Mouse (Mus musculus) heart, embryonic 15.5 days (tissue): ENCODE data around the gene Mgrn1. TPM values are rescaled to one million over a fixed set of nuclear protein-coding genes. Genes with fewer than 3 reads are reported as not detected.

Experiments
- ATAC-seq: fragments of 200-750 bp; cut with Nextera tagmentation; replicated peaks from 2 replicates; pipeline ENCODE4 v1.8.0; 2017; ENCODE audit warnings: low read depth, moderate TSS enrichment; ENCODE audit not compliant: insufficient number of reproducible peaks, insufficient read depth, low FRiP score
- H3K27ac ChIP-seq: fragments of 300-500 bp; sonication (generic); 2 replicates; pipeline ENCODE4 v1.5.1; 2015; ENCODE audit warnings: mild to moderate bottlenecking, inconsistent platforms
- H3K27me3 ChIP-seq: fragments of 300-500 bp; sonication (generic); 2 replicates; pipeline ENCODE4 v1.6.1; 2015; ENCODE audit warnings: inconsistent platforms
- H3K36me3 ChIP-seq: fragments of 300-500 bp; sonication (generic); 2 replicates; pipeline ENCODE4 v1.6.1; 2015; ENCODE audit warnings: mild to moderate bottlenecking, inconsistent platforms
- H3K4me1 ChIP-seq: fragments of 300-500 bp; sonication (generic); replicated peaks from 2 replicates; pipeline ENCODE4 v1.6.1; 2015; ENCODE audit warnings: inconsistent platforms
- H3K4me2 ChIP-seq: fragments of 300-500 bp; sonication (generic); 2 replicates; pipeline ENCODE4 v1.6.1; 2015; ENCODE audit warnings: inconsistent platforms, mild to moderate bottlenecking, moderate library complexity
- H3K4me3 ChIP-seq: fragments of 300-500 bp; sonication (generic); 2 replicates; pipeline ENCODE4 v1.5.1; 2015; ENCODE audit warnings: mild to moderate bottlenecking, inconsistent platforms
- H3K9ac ChIP-seq: fragments of 300-500 bp; sonication (generic); 2 replicates; pipeline ENCODE4 v1.6.1; 2015; ENCODE audit warnings: mild to moderate bottlenecking, inconsistent platforms
- H3K9me3 ChIP-seq: fragments of 300-500 bp; sonication (generic); replicated peaks from 2 replicates; pipeline ENCODE4 v1.6.1; 2016; ENCODE audit warnings: inconsistent platforms
- WGBS: fragments of 180-500 bp; shearing (Covaris S2); methylation state at CpG from one replicate; pipeline ENCODE4 v1.1.7; 2015; ENCODE audit warnings: mixed read lengths; 5-methylcytosine and 5-hydroxymethylcytosine counted together
- polyA plus RNA-seq: library from polyadenylated mRNA; unstranded; fragments of >200 nt; fragmentation: Nextera tagmentation; extraction: Ambion mirVana; gene quantifications from 2 replicates; pipeline ENCODE4 v1.2.1, GENCODE M21; 2015

The Mgrn1 gene
- polyA plus RNA-seq, 1 experiment from 2014 or later, result 101 TPM

- Histone ChIP-seq H3K27ac (no peak overlapping the region), H3K4me1 (peaks cover 13% of the 10 kb centered on the region), H3K4me3 (no peak overlapping the region), H3K9me3 (no peaks in the 10 kb centered on the region), H3K4me2 (no peak overlapping the region), H3K27me3 (no peaks in the 10 kb centered on the region), H3K9ac (no peak overlapping the region), H3K36me3 (no peaks in the 10 kb centered on the region)
- ATAC-seq, result no peak
- WGBS, result 71% methylated on average over 5 of the region's 5 CpGs
Measured at GRCm38 (mm10) chr16:4969055-4969843, 83.2 kb downstream of the Mgrn1 start.

DNA sequence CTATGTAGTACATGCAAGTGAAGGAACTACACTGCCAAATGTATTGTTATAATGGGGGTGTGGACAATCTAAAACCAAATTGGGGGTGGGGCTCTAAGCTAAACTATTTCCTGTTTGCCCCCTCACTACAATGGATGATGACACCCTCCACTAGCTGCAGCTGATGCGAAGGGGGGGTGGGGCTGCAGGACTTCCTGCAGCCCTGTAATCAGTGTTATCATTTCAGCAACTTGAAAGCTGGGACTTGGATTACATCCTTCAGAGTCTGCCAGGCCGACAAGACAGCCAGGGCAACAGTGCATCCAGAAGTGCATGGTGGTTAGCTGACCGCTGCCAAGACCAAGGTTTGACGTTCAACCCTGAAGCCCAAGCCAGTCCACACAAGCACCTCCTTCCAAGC lies 85.6 kb downstream of the Mgrn1 start:
- Histone ChIP-seq H3K9ac (no peak overlapping the region), H3K4me1 (0 out of 2 replicates have a peak, but pooled peaks cover 6% of the 10 kb centered on the region), H3K36me3 (no peaks in the 10 kb centered on the region), H3K27me3 (no peaks in the 10 kb centered on the region), H3K27ac (0 out of 2 replicates have a peak overlapping the region, but pooled peaks have one; percentile 4), H3K4me2 (no peak overlapping the region), H3K9me3 (no peaks in the 10 kb centered on the region), H3K4me3 (no peak overlapping the region)
- 44% methylated on average over 4 of the region's 4 CpGs for WGBS
- no peak for ATAC-seq

DNA sequence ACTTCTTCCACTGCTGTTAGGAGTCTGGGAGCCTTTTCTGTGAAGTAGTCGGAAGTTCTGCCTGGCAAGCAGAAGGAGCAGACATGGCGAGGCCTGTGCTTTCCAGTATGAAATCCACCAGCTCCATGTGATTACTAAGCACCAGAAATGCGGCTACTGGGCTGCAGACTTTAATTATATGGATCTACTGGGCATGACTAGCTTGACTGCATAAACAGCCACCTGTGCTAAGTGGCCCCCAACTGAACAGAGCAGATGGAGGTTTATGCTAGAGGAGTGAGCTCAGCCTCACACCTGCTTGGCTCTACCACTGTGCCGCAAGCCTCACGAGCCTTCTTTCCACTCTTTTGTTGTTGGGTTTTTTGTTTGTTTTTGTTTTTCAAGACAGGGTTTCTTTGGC lies 88.5 kb downstream of the Mgrn1 start:
- Histone ChIP-seq H3K9me3 (no peaks in the 10 kb centered on the region), H3K4me3 (no peak overlapping the region), H3K4me2 (no peak overlapping the region), H3K27ac (no peak overlapping the region), H3K36me3 (no peaks in the 10 kb centered on the region), H3K4me1 (peaks cover 21% of the 10 kb centered on the region), H3K9ac (no peak overlapping the region), H3K27me3 (no peaks in the 10 kb centered on the region)
- 81% methylated on average over 5 of the region's 5 CpGs for WGBS
- no peak for ATAC-seq

DNA sequence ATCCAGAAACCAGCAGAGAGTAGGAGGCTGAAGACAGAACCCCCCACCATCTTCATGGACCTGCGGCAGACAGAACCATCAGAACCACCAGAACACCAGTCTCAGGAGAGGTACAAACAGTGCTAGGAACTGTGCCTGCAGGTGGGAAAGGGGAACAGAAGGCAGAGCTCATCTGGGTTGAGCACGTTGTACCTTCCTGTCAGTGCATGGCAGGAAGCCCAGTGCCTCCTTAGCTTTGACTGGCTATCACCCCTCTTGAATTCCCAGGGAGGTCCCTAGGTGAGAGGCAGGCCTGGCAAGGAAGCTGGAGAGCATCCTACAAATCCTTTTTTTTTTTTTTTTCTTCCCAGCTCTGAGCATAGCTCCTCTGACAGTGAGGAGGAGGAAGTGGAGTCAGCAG lies 90.1 kb downstream of the Mgrn1 start:
- no peaks in the 10 kb centered on the region for H3K27me3 ChIP-seq
- no peak overlapping the region for H3K4me2 ChIP-seq
- H3K4me1 ChIP-seq, result peaks cover 26% of the 10 kb centered on the region
- no peak overlapping the region for H3K4me3 ChIP-seq
- no peak overlapping the region for H3K27ac ChIP-seq
- no peak for ATAC-seq
- WGBS, result 65% methylated on average over 2 of the region's 2 CpGs
- no peak overlapping the region for H3K9ac ChIP-seq
- no peaks in the 10 kb centered on the region for H3K36me3 ChIP-seq
- H3K9me3 ChIP-seq, result no peaks in the 10 kb centered on the region

DNA sequence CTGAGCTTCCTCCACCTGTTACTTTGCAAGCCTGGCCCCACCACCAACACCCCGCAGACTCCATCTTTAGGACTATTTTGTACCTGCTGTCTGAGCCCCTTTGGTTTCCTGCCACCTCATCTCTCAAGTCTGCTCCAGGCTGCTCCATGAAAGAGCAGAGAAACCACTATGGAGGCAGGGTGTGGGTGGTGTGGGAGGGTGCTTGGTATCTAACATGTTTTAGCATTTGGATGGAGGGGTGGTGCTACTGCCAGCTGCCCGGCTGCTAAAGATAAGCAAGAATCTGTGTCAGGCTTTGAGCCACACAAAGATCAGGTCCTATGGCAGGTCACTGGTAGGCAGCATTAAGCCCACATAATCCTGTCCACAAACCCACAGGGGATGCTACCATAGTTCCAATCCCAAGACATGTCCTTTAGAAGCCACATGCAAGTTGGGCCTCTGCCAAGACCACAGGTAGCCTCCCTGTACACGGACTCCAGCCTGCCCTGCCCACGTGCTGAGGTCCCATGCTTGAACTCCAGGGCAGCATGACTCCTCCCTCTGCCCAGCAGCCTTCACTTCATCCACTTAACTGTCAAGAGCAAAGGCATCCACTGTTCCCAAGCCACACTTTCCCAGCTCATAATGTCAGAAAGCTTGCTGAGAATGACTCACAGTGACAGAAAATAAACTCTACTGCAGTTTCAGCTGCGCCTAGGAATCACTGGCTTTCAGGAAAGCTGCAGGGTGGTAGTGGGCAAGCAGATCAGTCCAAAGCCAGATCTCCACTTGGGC lies 92.4 kb downstream of the Mgrn1 start:
- H3K27me3 ChIP-seq, result no peaks in the 10 kb centered on the region
- H3K36me3 ChIP-seq, result no peaks in the 10 kb centered on the region
- no peak overlapping the region for H3K4me3 ChIP-seq
- peaks cover 20% of the 10 kb centered on the region for H3K4me1 ChIP-seq
- peak overlapping the region; percentile 80 for H3K27ac ChIP-seq
- H3K9me3 ChIP-seq, result no peaks in the 10 kb centered on the region
- ATAC-seq, result peak; percentile 77
- H3K4me2 ChIP-seq, result peak overlapping the region; percentile 30; the same call in 1 of the 2 replicates
- 35% methylated on average over 5 of the region's 5 CpGs for WGBS
- no peak overlapping the region for H3K9ac ChIP-seq

- H3K27ac ChIP-seq, result no peak overlapping the region
- H3K36me3 ChIP-seq, result no peaks in the 10 kb centered on the region
- WGBS, result 76% methylated on average over 4 of the region's 4 CpGs
- no peaks in the 10 kb centered on the region for H3K9me3 ChIP-seq
- H3K4me2 ChIP-seq, result no peak overlapping the region
- no peaks in the 10 kb centered on the region for H3K27me3 ChIP-seq
- peaks cover 20% of the 10 kb centered on the region for H3K4me1 ChIP-seq
- no peak for ATAC-seq
- no peak overlapping the region for H3K9ac ChIP-seq
- H3K4me3 ChIP-seq, result no peak overlapping the region
Measured at GRCm38 (mm10) chr16:4979755-4980380, 93.8 kb downstream of the Mgrn1 start.

DNA sequence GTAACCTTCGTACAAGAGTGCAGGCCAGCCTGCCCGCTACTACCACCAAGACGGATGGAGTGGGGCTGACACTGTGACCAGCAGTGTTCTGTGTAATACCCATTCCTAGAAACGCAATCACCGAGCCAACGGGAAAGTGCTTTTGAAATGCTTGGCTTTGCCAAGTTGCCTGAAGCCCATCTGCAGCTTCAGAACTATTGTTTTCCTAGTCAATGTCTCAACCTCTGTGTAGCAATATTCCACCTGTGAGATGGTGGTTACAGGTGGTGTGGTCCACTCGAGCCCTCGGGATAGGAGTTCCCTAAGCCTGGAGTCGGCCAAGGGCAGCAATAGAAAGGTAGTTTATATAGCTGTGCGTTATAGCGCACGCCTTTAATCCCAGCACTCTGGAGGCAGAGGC lies 98.7 kb downstream of the Mgrn1 start:
- H3K4me1 ChIP-seq, result peaks cover 2% of the 10 kb centered on the region
- no peaks in the 10 kb centered on the region for H3K9me3 ChIP-seq
- no peak overlapping the region for H3K4me2 ChIP-seq
- no peak for ATAC-seq
- no peaks in the 10 kb centered on the region for H3K36me3 ChIP-seq
- H3K27ac ChIP-seq, result no peak overlapping the region
- H3K9ac ChIP-seq, result no peak overlapping the region
- 89% methylated on average over 12 of the region's 12 CpGs for WGBS
- no peak overlapping the region for H3K4me3 ChIP-seq
- no peaks in the 10 kb centered on the region for H3K27me3 ChIP-seq

Other genes with a start within 250 kb of the Mgrn1 start
- gene Vasn, start 246.3 kb upstream of the Mgrn1 start, polyA plus RNA-seq, result 14.7 and 20.7 TPM in 2 replicates
- gene Dnaja3, start 246.3 kb upstream of the Mgrn1 start, polyA plus RNA-seq, result 78.3 and 79.6 TPM in 2 replicates
- 11.2 and 15.8 TPM in 2 replicates for gene Coro7, start 206.5 kb upstream of the Mgrn1 start, polyA plus RNA-seq
- gene Nmral1, start 166.9 kb upstream of the Mgrn1 start, polyA plus RNA-seq, result 25.2 and 34.3 TPM in 2 replicates
- gene Hmox2, start 159.9 kb upstream of the Mgrn1 start, polyA plus RNA-seq, result 81.0 and 91.2 TPM in 2 replicates
- 114 and 122 TPM in 2 replicates for gene Cdip1, start 96.0 kb upstream of the Mgrn1 start, polyA plus RNA-seq
- 0.26 and 0.28 TPM in 2 replicates for gene 4930562C15Rik, start 50.8 kb upstream of the Mgrn1 start, polyA plus RNA-seq
- 24.7 and 29.7 TPM in 2 replicates for gene Ubald1, start 5.9 kb upstream of the Mgrn1 start, polyA plus RNA-seq
- 97.4 and 122 TPM in 2 replicates for gene Nudt16l1, start 52.5 kb downstream of the Mgrn1 start, polyA plus RNA-seq
- gene Anks3, start 78.0 kb downstream of the Mgrn1 start, polyA plus RNA-seq, result 29.4 and 41.2 TPM in 2 replicates
- not detected in 2 replicates for gene Sept12, start 111.6 kb downstream of the Mgrn1 start, polyA plus RNA-seq
- 3.3 and 5.9 TPM in 2 replicates for gene Smim22, start 121.0 kb downstream of the Mgrn1 start, polyA plus RNA-seq
- 46.9 and 57.0 TPM in 2 replicates for gene Rogdi, start 127.3 kb downstream of the Mgrn1 start, polyA plus RNA-seq
- gene Glyr1, start 163.6 kb downstream of the Mgrn1 start, polyA plus RNA-seq, result 78.8 and 93.9 TPM in 2 replicates
- gene Ubn1, start 163.8 kb downstream of the Mgrn1 start, polyA plus RNA-seq, result 11.8 and 15.7 TPM in 2 replicates
- gene Ppl, start 246.2 kb downstream of the Mgrn1 start, polyA plus RNA-seq, result 1.3 and 2.3 TPM in 2 replicates